Mouse (Mus musculus): ENCODE data around the gene Nptx1. TPM values are rescaled to one million over a fixed set of nuclear protein-coding genes. Genes with fewer than 3 reads are reported as not detected.
A peak's percentile ranks its signal among the peaks of the same experiment; 100 is the strongest.

Nptx1 gene
- polyA plus RNA-seq, 1 experiment from 2014 or later = 0.23 TPM

- DNase-seq (ENCODE audit: low spot score) (no peak), ATAC-seq (replicated peaks; ENCODE audit: low FRiP score) (no peak)
- 76% methylated on average over 7 of the region's 7 CpGs for WGBS
- no peaks in the 10 kb centered on the region for H3K36me3 ChIP-seq (ENCODE audit: control insufficient read depth, insufficient read depth, low read length)
- H3K9ac ChIP-seq (ENCODE audit: low read depth, low read length) = no peak overlapping the region
- peaks cover 34% of the 10 kb centered on the region for H3K27me3 ChIP-seq (replicated peaks; ENCODE audit: control insufficient read depth, insufficient read depth, low read length)
- no peak overlapping the region for H3K4me2 ChIP-seq
- no peak overlapping the region for H3K4me3 ChIP-seq (ENCODE audit: low read depth, low read length)
- H3K9me3 ChIP-seq (ENCODE audit: control insufficient read depth, low read length) = no peaks in the 10 kb centered on the region
- H3K27ac ChIP-seq (ENCODE audit: low read depth, low read length) = no peak overlapping the region
- H3K4me1 ChIP-seq (replicated peaks; ENCODE audit: control insufficient read depth, insufficient read depth, low read length) = peaks cover 5% of the 10 kb centered on the region; the same call in 1 of the 2 replicates
Measured at GRCm38 (mm10) chr11:119555170-119555569, 7.6 kb upstream of the Nptx1 start.

DNA sequence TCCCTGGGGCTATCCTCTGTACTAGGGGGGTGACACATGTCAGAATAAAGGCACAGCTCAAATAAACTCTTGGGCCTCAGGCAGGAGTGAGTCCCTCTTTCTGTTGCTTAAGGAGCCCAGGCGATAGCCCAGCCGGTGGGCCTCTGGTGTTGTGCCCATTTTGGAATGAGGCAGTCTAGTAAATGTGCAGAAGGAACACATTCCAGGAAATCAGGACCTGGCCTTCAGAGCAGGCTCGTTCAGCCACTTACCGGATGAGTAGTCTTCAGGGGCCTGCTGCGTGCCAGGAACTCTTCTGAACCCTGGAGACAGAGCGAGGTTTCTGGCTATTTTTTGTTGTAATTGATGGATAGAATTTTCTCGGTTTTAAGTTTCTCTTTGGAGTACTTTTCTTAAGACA lies 7.2 kb upstream of the Nptx1 start:
- H3K27me3 ChIP-seq (replicated peaks; ENCODE audit: control insufficient read depth, insufficient read depth, low read length) = peaks cover 39% of the 10 kb centered on the region
- no peak for DNase-seq (ENCODE audit: low spot score)
- H3K27ac ChIP-seq (ENCODE audit: low read depth, low read length) = no peak overlapping the region
- no peaks in the 10 kb centered on the region for H3K9me3 ChIP-seq (ENCODE audit: control insufficient read depth, low read length)
- ATAC-seq (replicated peaks; ENCODE audit: low FRiP score) = no peak
- no peak overlapping the region for H3K4me3 ChIP-seq (ENCODE audit: low read depth, low read length)
- 80% methylated on average over 7 of the region's 7 CpGs for WGBS
- peaks cover 5% of the 10 kb centered on the region; the same call in 1 of the 2 replicates for H3K4me1 ChIP-seq (replicated peaks; ENCODE audit: control insufficient read depth, insufficient read depth, low read length)
- H3K4me2 ChIP-seq = no peak overlapping the region
- H3K9ac ChIP-seq (ENCODE audit: low read depth, low read length) = no peak overlapping the region
- no peaks in the 10 kb centered on the region for H3K36me3 ChIP-seq (ENCODE audit: control insufficient read depth, insufficient read depth, low read length)

DNA sequence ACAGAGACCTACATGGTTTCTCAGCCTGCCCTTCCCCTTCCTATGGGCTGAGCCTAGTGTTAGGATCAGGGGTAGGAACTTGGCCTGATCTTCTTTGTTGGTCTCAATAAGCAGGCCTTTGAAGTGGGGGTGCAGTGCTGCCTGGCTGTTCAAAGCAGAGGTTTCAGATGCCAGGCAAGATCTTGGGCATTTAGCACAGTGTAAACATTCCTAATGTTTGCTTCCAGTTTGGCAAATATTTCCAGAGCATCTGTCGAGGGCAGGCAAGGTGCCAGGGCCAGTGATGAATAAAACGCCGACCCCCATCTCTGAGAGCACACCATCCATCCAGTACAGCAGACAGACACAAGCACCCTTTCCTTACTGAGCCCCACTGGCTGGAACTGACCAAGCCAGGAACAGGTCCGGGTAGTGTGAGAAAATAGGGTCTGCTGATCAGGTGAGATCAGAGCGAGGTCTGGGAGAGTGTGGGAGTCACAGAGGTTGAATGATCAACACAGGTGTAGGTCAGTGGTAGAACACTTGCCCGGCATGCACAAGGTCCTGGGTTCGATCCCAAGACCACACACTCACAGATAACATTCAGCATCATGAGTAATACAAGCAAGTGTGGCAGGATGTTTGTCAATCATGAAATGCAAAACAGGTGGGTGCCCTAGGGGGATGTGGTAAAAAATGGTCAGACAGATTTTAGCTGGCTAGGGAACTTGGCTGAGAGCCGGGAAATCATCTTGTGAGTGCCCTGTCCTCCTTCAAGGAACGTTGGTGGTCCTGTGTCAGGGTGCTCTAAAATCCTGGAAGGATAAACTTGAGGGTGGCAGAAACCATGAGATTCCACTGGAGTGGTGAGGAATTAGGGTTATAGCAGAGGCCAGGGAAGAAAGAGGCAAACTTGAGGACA lies 5.6 kb upstream of the Nptx1 start:
- no peaks in the 10 kb centered on the region for H3K9me3 ChIP-seq (ENCODE audit: control insufficient read depth, low read length)
- H3K9ac ChIP-seq (ENCODE audit: low read depth, low read length) = no peak overlapping the region
- H3K36me3 ChIP-seq (ENCODE audit: control insufficient read depth, insufficient read depth, low read length) = no peaks in the 10 kb centered on the region
- 59% methylated on average over 9 of the region's 9 CpGs for WGBS
- no peak overlapping the region; the same call in 1 of the 2 replicates for H3K4me2 ChIP-seq
- no peak for ATAC-seq (replicated peaks; ENCODE audit: low FRiP score)
- H3K4me1 ChIP-seq (replicated peaks; ENCODE audit: control insufficient read depth, insufficient read depth, low read length) = peaks cover 12% of the 10 kb centered on the region; the same call in 1 of the 2 replicates
- no peak overlapping the region for H3K27ac ChIP-seq (ENCODE audit: low read depth, low read length)
- peaks cover 54% of the 10 kb centered on the region for H3K27me3 ChIP-seq (replicated peaks; ENCODE audit: control insufficient read depth, insufficient read depth, low read length)
- no peak overlapping the region for H3K4me3 ChIP-seq (ENCODE audit: low read depth, low read length)
- DNase-seq (ENCODE audit: low spot score) = no peak

DNA sequence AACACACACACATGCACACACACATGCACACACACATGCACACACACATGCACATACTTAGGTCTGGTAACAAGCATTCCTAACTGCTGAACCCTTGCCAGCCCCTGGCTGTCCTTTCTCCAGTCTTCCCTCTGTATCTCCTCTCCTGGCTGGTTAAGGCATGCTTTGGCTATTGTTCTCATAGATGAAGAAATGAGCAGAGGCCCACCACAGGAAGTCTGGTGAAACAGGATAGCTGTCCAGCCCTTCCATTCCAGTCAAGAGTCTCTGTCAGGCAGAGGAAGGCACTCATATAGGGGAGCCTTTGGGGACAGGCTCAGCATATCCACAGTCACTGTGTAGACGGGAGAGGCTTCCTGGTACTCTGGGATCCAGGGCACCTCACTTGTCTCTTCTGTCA lies 4.7 kb upstream of the Nptx1 start:
- H3K27me3 ChIP-seq (replicated peaks; ENCODE audit: control insufficient read depth, insufficient read depth, low read length) = peaks cover 60% of the 10 kb centered on the region

DNA sequence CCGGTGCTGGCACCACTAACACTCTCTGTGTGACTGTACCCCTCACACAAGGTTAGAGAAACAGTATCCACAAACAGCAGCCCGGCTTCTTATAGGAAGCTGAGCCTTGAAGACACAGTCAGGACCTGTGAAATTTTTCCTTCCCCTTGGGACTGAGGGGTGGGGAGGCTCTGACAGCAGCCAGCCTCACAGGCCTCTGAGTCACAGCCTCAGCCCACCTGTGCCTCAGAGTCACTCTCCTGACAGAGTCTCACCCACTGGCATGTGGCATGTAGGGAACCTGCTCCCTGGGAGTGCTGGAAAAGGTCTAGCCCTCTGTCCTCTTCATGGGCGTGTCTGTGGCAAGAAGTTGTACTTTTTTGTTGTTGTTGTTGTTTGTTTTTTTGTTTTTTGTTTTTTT lies 3.9 kb upstream of the Nptx1 start:
- H3K27me3 ChIP-seq (replicated peaks; ENCODE audit: control insufficient read depth, insufficient read depth, low read length) = peaks cover 69% of the 10 kb centered on the region
- no peak overlapping the region for H3K9ac ChIP-seq (ENCODE audit: low read depth, low read length)
- no peak overlapping the region for H3K4me2 ChIP-seq
- DNase-seq (ENCODE audit: low spot score) (no peak), ATAC-seq (replicated peaks; ENCODE audit: low FRiP score) (no peak)
- 57% methylated on average over 3 of the region's 3 CpGs for WGBS
- H3K27ac ChIP-seq (ENCODE audit: low read depth, low read length) = no peak overlapping the region
- no peaks in the 10 kb centered on the region for H3K36me3 ChIP-seq (ENCODE audit: control insufficient read depth, insufficient read depth, low read length)
- no peaks in the 10 kb centered on the region for H3K9me3 ChIP-seq (ENCODE audit: control insufficient read depth, low read length)
- peaks cover 20% of the 10 kb centered on the region for H3K4me1 ChIP-seq (replicated peaks; ENCODE audit: control insufficient read depth, insufficient read depth, low read length)
- H3K4me3 ChIP-seq (ENCODE audit: low read depth, low read length) = no peak overlapping the region

More for the DNA sequence above, 4.7 kb upstream of the Nptx1 start:
- Histone ChIP-seq H3K9ac (ENCODE audit: low read depth, low read length) (no peak overlapping the region), H3K27ac (ENCODE audit: low read depth, low read length) (no peak overlapping the region), H3K4me3 (ENCODE audit: low read depth, low read length) (no peak overlapping the region), H3K4me2 (no peak overlapping the region; the same call in 1 of the 2 replicates), H3K36me3 (ENCODE audit: control insufficient read depth, insufficient read depth, low read length) (no peaks in the 10 kb centered on the region), H3K4me1 (replicated peaks; ENCODE audit: control insufficient read depth, insufficient read depth, low read length) (peaks cover 15% of the 10 kb centered on the region), H3K9me3 (ENCODE audit: control insufficient read depth, low read length) (no peaks in the 10 kb centered on the region)
- DNase-seq (ENCODE audit: low spot score) (no peak), ATAC-seq (replicated peaks; ENCODE audit: low FRiP score) (no peak)
- 27% methylated on average over 1 of the region's 1 CpGs for WGBS

DNA sequence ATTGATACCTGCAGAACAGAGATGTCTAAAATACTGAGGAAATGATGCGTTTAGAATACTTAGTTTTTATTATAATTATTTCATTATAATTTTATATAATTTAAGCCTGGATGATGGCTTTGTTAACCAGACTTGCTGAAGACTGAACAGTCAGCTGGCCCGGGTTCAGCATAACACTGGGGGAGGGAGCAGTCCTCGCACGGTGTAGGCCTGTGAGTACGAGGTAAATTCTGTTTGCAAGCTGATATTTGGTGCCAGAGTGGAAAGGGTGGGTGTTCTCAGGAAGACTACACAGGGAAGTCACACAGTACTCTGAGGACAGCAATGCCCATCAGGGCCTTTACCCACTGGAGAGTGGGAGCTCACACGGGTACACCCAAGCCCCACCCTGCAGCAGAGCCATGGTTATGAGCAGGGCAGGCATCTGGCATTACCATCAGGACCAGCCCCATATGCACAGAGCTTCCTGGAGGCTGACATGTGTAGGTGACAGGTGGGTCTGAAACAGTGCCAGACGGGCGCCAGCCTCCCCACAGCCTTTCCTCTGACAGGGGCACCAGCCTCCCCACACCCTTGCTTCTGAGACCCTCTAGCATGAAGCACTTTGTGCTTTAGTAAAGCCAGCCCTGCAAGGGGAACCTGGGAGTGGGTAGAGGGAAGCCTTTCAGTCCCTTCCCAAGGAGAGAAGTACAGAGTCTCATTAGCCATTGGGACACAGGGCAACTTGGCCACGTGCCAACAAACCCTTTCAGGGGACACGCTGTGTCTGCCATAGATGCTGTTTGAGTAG lies 3.2 kb upstream of the Nptx1 start:
- Histone ChIP-seq H3K9ac (ENCODE audit: low read depth, low read length) (no peak overlapping the region), H3K4me1 (replicated peaks; ENCODE audit: control insufficient read depth, insufficient read depth, low read length) (peaks cover 20% of the 10 kb centered on the region), H3K27me3 (replicated peaks; ENCODE audit: control insufficient read depth, insufficient read depth, low read length) (peaks cover 72% of the 10 kb centered on the region), H3K27ac (ENCODE audit: low read depth, low read length) (no peak overlapping the region), H3K36me3 (ENCODE audit: control insufficient read depth, insufficient read depth, low read length) (no peaks in the 10 kb centered on the region), H3K9me3 (ENCODE audit: control insufficient read depth, low read length) (no peaks in the 10 kb centered on the region), H3K4me3 (ENCODE audit: low read depth, low read length) (no peak overlapping the region), H3K4me2 (no peak overlapping the region)
- ATAC-seq (replicated peaks; ENCODE audit: low FRiP score) (no peak), DNase-seq (ENCODE audit: low spot score) (no peak)
- WGBS = 55% methylated on average over 10 of the region's 10 CpGs

DNA sequence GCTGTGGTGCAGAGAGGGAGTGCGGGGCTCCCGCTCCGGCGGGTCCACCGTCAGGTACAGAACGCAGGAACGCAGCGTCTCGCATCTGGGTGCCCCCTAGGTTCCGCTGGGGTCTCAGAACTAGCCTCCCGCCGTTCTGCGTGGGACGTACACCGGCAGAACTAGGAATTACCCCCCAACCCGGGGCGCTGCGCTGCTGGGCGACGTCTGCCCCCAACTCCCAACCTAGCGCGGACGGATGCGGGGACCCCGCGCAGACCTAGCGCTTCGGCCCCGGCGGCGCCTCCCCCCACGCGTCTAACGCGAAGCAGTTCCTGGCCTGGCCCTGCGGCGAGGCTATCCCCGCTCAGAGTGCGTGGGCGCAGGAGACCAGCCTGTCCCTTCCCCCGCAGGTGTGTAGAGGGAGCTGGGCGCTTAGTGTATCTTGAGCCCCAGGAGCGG lies 1.8 kb upstream of the Nptx1 start:
- Histone ChIP-seq H3K4me1 (replicated peaks; ENCODE audit: control insufficient read depth, insufficient read depth, low read length) (peaks cover 20% of the 10 kb centered on the region), H3K4me3 (ENCODE audit: low read depth, low read length) (peak overlapping the region; percentile 32), H3K36me3 (ENCODE audit: control insufficient read depth, insufficient read depth, low read length) (no peaks in the 10 kb centered on the region), H3K9ac (ENCODE audit: low read depth, low read length) (no peak overlapping the region), H3K27ac (ENCODE audit: low read depth, low read length) (no peak overlapping the region), H3K27me3 (replicated peaks; ENCODE audit: control insufficient read depth, insufficient read depth, low read length) (peaks cover 78% of the 10 kb centered on the region), H3K9me3 (ENCODE audit: control insufficient read depth, low read length) (no peaks in the 10 kb centered on the region), H3K4me2 (peak overlapping the region; percentile 63)
- ATAC-seq (replicated peaks; ENCODE audit: low FRiP score) (no peak), DNase-seq (ENCODE audit: low spot score) (no peak)
- 3% methylated on average over 43 of the region's 43 CpGs for WGBS

DNA sequence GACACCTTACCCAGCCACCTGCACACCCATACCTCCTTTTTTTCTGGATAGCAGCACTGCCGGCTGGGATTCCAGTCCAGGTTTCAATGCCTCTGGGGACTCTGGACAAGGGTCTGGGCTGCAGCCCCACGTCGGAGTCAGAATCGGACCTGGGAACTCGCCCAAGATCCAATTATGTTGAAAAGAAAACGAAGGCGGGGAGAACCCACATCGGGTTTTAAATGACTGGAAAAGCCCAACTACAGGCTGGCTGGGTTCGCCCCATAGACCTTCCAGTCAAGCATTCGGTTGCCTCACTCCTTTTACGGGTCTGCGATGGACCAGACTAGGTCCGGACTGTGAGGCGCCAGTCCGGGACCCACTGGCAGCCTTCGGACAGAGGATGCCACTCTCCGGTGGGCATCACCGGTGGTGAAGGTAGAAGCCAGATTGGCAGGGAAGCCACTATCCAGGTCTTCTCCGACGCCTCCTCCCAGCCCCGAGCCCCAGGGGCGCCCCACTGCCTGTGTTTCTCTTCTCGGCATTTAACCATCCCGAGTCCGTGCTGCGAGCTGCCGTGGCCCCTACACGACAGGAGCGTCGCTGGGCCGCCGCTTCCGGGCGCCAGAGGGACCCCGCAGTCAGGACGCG lies 1.3 kb upstream of the Nptx1 start:
- Histone ChIP-seq H3K9me3 (ENCODE audit: control insufficient read depth, low read length) (no peaks in the 10 kb centered on the region), H3K36me3 (ENCODE audit: control insufficient read depth, insufficient read depth, low read length) (no peaks in the 10 kb centered on the region), H3K9ac (ENCODE audit: low read depth, low read length) (no peak overlapping the region), H3K4me1 (replicated peaks; ENCODE audit: control insufficient read depth, insufficient read depth, low read length) (peaks cover 20% of the 10 kb centered on the region), H3K27ac (ENCODE audit: low read depth, low read length) (no peak overlapping the region), H3K27me3 (replicated peaks; ENCODE audit: control insufficient read depth, insufficient read depth, low read length) (peaks cover 80% of the 10 kb centered on the region), H3K4me3 (ENCODE audit: low read depth, low read length) (peak overlapping the region; percentile 54), H3K4me2 (peak overlapping the region; percentile 86)
- no peak for DNase-seq (ENCODE audit: low spot score)
- WGBS = 2% methylated on average over 37 of the region's 37 CpGs
- ATAC-seq (replicated peaks; ENCODE audit: low FRiP score) = no peak

Data from liver, embryonic 11.5 days (tissue).